Mouse (Mus musculus) embryonic facial prominence, embryonic 15.5 days (tissue): Measurements from ENCODE around the gene Kcnip1. TPM values are rescaled to one million over a fixed set of nuclear protein-coding genes. Genes with fewer than 3 reads are reported as not detected.

ENCODE experiments used
- ATAC-seq: fragments of 200-750 bp; cut with Nextera tagmentation; 2 replicates; pipeline ENCODE4 v1.8.0; 2017; ENCODE audit warnings: low read depth, moderate TSS enrichment; ENCODE audit not compliant: insufficient number of reproducible peaks, low FRiP score, low TSS enrichment
- H3K27ac ChIP-seq: fragments of 300-500 bp; sonication (generic); replicated peaks from 2 replicates; pipeline ENCODE4 v1.5.1; 2015; ENCODE audit warnings: mild to moderate bottlenecking, inconsistent platforms
- H3K27me3 ChIP-seq: fragments of 300-500 bp; sonication (generic); 2 replicates; pipeline ENCODE4 v1.6.1; 2015; ENCODE audit warnings: inconsistent platforms
- H3K36me3 ChIP-seq: fragments of 300-500 bp; sonication (generic); 2 replicates; pipeline ENCODE4 v1.6.1; 2015; ENCODE audit warnings: mild to moderate bottlenecking, inconsistent platforms
- H3K4me1 ChIP-seq: fragments of 300-500 bp; sonication (generic); 2 replicates; pipeline ENCODE4 v1.6.1; 2015; ENCODE audit warnings: inconsistent platforms
- H3K4me2 ChIP-seq: fragments of 300-500 bp; sonication (generic); replicated peaks from 2 replicates; pipeline ENCODE4 v1.6.1; 2015; ENCODE audit warnings: mild to moderate bottlenecking, inconsistent platforms
- H3K4me3 ChIP-seq: fragments of 300-500 bp; sonication (generic); replicated peaks from 2 replicates; pipeline ENCODE4 v1.5.1; 2015; ENCODE audit warnings: mild to moderate bottlenecking, inconsistent platforms
- H3K9ac ChIP-seq: fragments of 300-500 bp; sonication (generic); 2 replicates; pipeline ENCODE4 v1.6.1; 2015; ENCODE audit warnings: inconsistent platforms
- H3K9me3 ChIP-seq: fragments of 300-500 bp; sonication (generic); replicated peaks from 2 replicates; pipeline ENCODE4 v1.6.1; 2016; ENCODE audit warnings: inconsistent platforms
- WGBS: fragments of 180-500 bp; shearing (Covaris S2); methylation state at CpG from one replicate; pipeline ENCODE4 v1.1.7; 2015; 5-methylcytosine and 5-hydroxymethylcytosine counted together
- polyA plus RNA-seq: library from polyadenylated mRNA; unstranded; fragments of >200 nt; fragmentation: Nextera tagmentation; extraction: Ambion mirVana; gene quantifications from 2 replicates; pipeline ENCODE4 v1.2.1, GENCODE M21; 2015

Kcnip1 gene
- polyA plus RNA-seq, 1 experiment from 2014 or later = 6.6 TPM

- H3K4me1 ChIP-seq = no peaks in the 10 kb centered on the region
- no peak overlapping the region for H3K9ac ChIP-seq
- no peaks in the 10 kb centered on the region for H3K36me3 ChIP-seq
- H3K27ac ChIP-seq = no peak overlapping the region
- no peaks in the 10 kb centered on the region for H3K9me3 ChIP-seq
- ATAC-seq = no peak
- H3K4me3 ChIP-seq = no peak overlapping the region
- WGBS = 68% methylated on average over 13 of the region's 13 CpGs
- no peak overlapping the region for H3K4me2 ChIP-seq
- no peaks in the 10 kb centered on the region for H3K27me3 ChIP-seq
These were observed 332.7 kb downstream of the Kcnip1 start for GRCm38 (mm10) chr11:33660016-33660913.

GRCm38 (mm10) chr11:33655861-33656593 lies 336.9 kb downstream of the Kcnip1 start:
- no peaks in the 10 kb centered on the region for H3K27me3 ChIP-seq
- H3K4me3 ChIP-seq = no peak overlapping the region
- no peaks in the 10 kb centered on the region for H3K9me3 ChIP-seq
- H3K4me1 ChIP-seq = no peaks in the 10 kb centered on the region
- no peak for ATAC-seq
- H3K36me3 ChIP-seq = no peaks in the 10 kb centered on the region
- no peak overlapping the region for H3K27ac ChIP-seq
- H3K4me2 ChIP-seq = no peak overlapping the region
- WGBS = 50% methylated on average over 7 of the region's 7 CpGs
- no peak overlapping the region for H3K9ac ChIP-seq

GRCm38 (mm10) chr11:33655221-33655620 lies 337.7 kb downstream of the Kcnip1 start:
- no peaks in the 10 kb centered on the region for H3K27me3 ChIP-seq
- no peaks in the 10 kb centered on the region for H3K36me3 ChIP-seq
- H3K9me3 ChIP-seq = no peaks in the 10 kb centered on the region
- no peak overlapping the region for H3K4me2 ChIP-seq
- H3K9ac ChIP-seq = no peak overlapping the region
- 69% methylated on average over 3 of the region's 3 CpGs for WGBS
- ATAC-seq = no peak
- no peak overlapping the region for H3K27ac ChIP-seq
- no peaks in the 10 kb centered on the region for H3K4me1 ChIP-seq
- no peak overlapping the region for H3K4me3 ChIP-seq

GRCm38 (mm10) chr11:33654485-33654884 lies 338.5 kb downstream of the Kcnip1 start:
- H3K36me3 ChIP-seq = no peaks in the 10 kb centered on the region
- H3K4me3 ChIP-seq = no peak overlapping the region
- no peak for ATAC-seq
- no peak overlapping the region for H3K27ac ChIP-seq
- no peaks in the 10 kb centered on the region for H3K4me1 ChIP-seq
- no peaks in the 10 kb centered on the region for H3K9me3 ChIP-seq
- no peak overlapping the region for H3K4me2 ChIP-seq
- WGBS = 63% methylated on average over 2 of the region's 2 CpGs
- H3K9ac ChIP-seq = no peak overlapping the region
- no peaks in the 10 kb centered on the region for H3K27me3 ChIP-seq

- H3K4me1 ChIP-seq = no peaks in the 10 kb centered on the region
- no peak overlapping the region for H3K27ac ChIP-seq
- H3K27me3 ChIP-seq = no peaks in the 10 kb centered on the region
- 56% methylated on average over 2 of the region's 2 CpGs for WGBS
- no peak for ATAC-seq
- H3K9ac ChIP-seq = no peak overlapping the region
- H3K9me3 ChIP-seq = no peaks in the 10 kb centered on the region
- no peaks in the 10 kb centered on the region for H3K36me3 ChIP-seq
- H3K4me2 ChIP-seq = no peak overlapping the region
- no peak overlapping the region for H3K4me3 ChIP-seq
These were observed 343.6 kb downstream of the Kcnip1 start for GRCm38 (mm10) chr11:33649358-33649757.

- Histone ChIP-seq H3K36me3 (no peaks in the 10 kb centered on the region), H3K27ac (no peak overlapping the region), H3K9me3 (no peaks in the 10 kb centered on the region), H3K4me3 (no peak overlapping the region), H3K27me3 (no peaks in the 10 kb centered on the region), H3K4me1 (no peaks in the 10 kb centered on the region), H3K9ac (no peak overlapping the region), H3K4me2 (no peak overlapping the region)
- ATAC-seq = no peak
- 95% methylated on average over 2 of the region's 2 CpGs for WGBS
These were observed 355.8 kb downstream of the Kcnip1 start for GRCm38 (mm10) chr11:33637107-33637506.

- 81% methylated on average over 4 of the region's 4 CpGs for WGBS
- Histone ChIP-seq H3K36me3 (no peaks in the 10 kb centered on the region), H3K4me3 (no peak overlapping the region), H3K9me3 (no peaks in the 10 kb centered on the region), H3K9ac (no peak overlapping the region), H3K27me3 (no peaks in the 10 kb centered on the region), H3K4me2 (no peak overlapping the region), H3K4me1 (no peaks in the 10 kb centered on the region), H3K27ac (no peak overlapping the region)
- ATAC-seq = no peak
These were observed 365.7 kb downstream of the Kcnip1 start for GRCm38 (mm10) chr11:33627136-33627742.

GRCm38 (mm10) chr11:33614218-33614617 lies 378.7 kb downstream of the Kcnip1 start:
- Histone ChIP-seq H3K9ac (no peak overlapping the region), H3K36me3 (no peaks in the 10 kb centered on the region), H3K4me2 (no peak overlapping the region), H3K4me3 (no peak overlapping the region), H3K27me3 (peaks cover 9% of the 10 kb centered on the region; the same call in 1 of the 2 replicates), H3K9me3 (no peaks in the 10 kb centered on the region), H3K4me1 (no peaks in the 10 kb centered on the region), H3K27ac (no peak overlapping the region)
- WGBS = 5% methylated on average over 15 of the region's 15 CpGs
- ATAC-seq = no peak; the same call in 1 of the 2 replicates

GRCm38 (mm10) chr11:33607784-33608183 lies 385.2 kb downstream of the Kcnip1 start:
- WGBS = 3% methylated on average over 3 of the region's 3 CpGs
- no peaks in the 10 kb centered on the region for H3K9me3 ChIP-seq
- H3K4me1 ChIP-seq = peaks cover 8% of the 10 kb centered on the region; the same call in 1 of the 2 replicates
- H3K36me3 ChIP-seq = no peaks in the 10 kb centered on the region
- H3K4me3 ChIP-seq = no peak overlapping the region
- H3K27ac ChIP-seq = no peak overlapping the region
- no peak overlapping the region for H3K9ac ChIP-seq
- no peaks in the 10 kb centered on the region for H3K27me3 ChIP-seq
- H3K4me2 ChIP-seq = no peak overlapping the region
- ATAC-seq = peak; percentile 70; the same call in 1 of the 2 replicates

- no peak overlapping the region for H3K27ac ChIP-seq
- H3K4me1 ChIP-seq = peaks cover 8% of the 10 kb centered on the region; the same call in 1 of the 2 replicates
- ATAC-seq = no peak
- H3K36me3 ChIP-seq = no peaks in the 10 kb centered on the region
- H3K4me3 ChIP-seq = no peak overlapping the region
- H3K9ac ChIP-seq = no peak overlapping the region
- H3K9me3 ChIP-seq = no peaks in the 10 kb centered on the region
- H3K4me2 ChIP-seq = no peak overlapping the region
- 67% methylated on average over 2 of the region's 2 CpGs for WGBS
- H3K27me3 ChIP-seq = no peaks in the 10 kb centered on the region
These were observed 389.8 kb downstream of the Kcnip1 start for GRCm38 (mm10) chr11:33603174-33603573.

GRCm38 (mm10) chr11:33598986-33599385 lies 394.0 kb downstream of the Kcnip1 start, which contains the start of gene D130052B06Rik:
D130052B06Rik (plus strand) TSS chr11:33599302.
- Histone ChIP-seq H3K9ac (no peak within 1 kb of the TSS), H3K27ac (no peak within 1 kb of the TSS), H3K4me2 (no peak within 1 kb of the TSS), H3K9me3 (no peaks in the 10 kb centered on the region), H3K27me3 (no peaks in the 10 kb centered on the region), H3K4me1 (no peaks in the 10 kb centered on the region), H3K4me3 (no peak within 1 kb of the TSS), H3K36me3 (no peaks in the 10 kb centered on the region)
- ATAC-seq = no peak
- 58% methylated on average over 4 of the region's 4 CpGs for WGBS
